Mouse (Mus musculus) forebrain, embryonic 13.5 days (tissue): Measurements from ENCODE around the gene Trpm1. TPM values are rescaled to one million over a fixed set of nuclear protein-coding genes. Genes with fewer than 3 reads are reported as not detected.

Source experiments
- ATAC-seq: fragments of 200-750 bp; cut with Nextera tagmentation; 2 replicates; pipeline ENCODE4 v1.8.0; 2017
- H3K27ac ChIP-seq: fragments of 300-500 bp; sonication (generic); 2 replicates; pipeline ENCODE4 v1.5.1; 2015; ENCODE audit warnings: inconsistent platforms, mild to moderate bottlenecking, moderate library complexity
- H3K27me3 ChIP-seq: fragments of 300-500 bp; sonication (generic); 2 replicates; pipeline ENCODE4 v1.6.1; 2015; ENCODE audit warnings: mild to moderate bottlenecking, inconsistent platforms
- H3K36me3 ChIP-seq: fragments of 300-500 bp; sonication (generic); 2 replicates; pipeline ENCODE4 v1.6.1; 2015; ENCODE audit warnings: mild to moderate bottlenecking, inconsistent platforms; ENCODE audit not compliant: poor library complexity, severe bottlenecking
- H3K4me1 ChIP-seq: fragments of 300-500 bp; sonication (generic); 2 replicates; pipeline ENCODE4 v1.6.1; 2015; ENCODE audit warnings: inconsistent platforms
- H3K4me2 ChIP-seq: fragments of 300-500 bp; sonication (generic); 2 replicates; pipeline ENCODE4 v1.6.1; 2015; ENCODE audit warnings: inconsistent platforms, mild to moderate bottlenecking, moderate library complexity
- H3K4me3 ChIP-seq: fragments of 300-500 bp; sonication (generic); 2 replicates; pipeline ENCODE4 v1.5.1; 2015; ENCODE audit warnings: mild to moderate bottlenecking, inconsistent platforms
- H3K9ac ChIP-seq: fragments of 300-500 bp; sonication (generic); 2 replicates; pipeline ENCODE4 v1.6.1; 2015; ENCODE audit warnings: mild to moderate bottlenecking, inconsistent platforms
- H3K9me3 ChIP-seq: fragments of 300-500 bp; sonication (generic); replicated peaks from 2 replicates; pipeline ENCODE4 v1.6.1; 2016; ENCODE audit warnings: inconsistent platforms
- whole genome bisulfite sequencing: fragments of 180-500 bp; shearing (Covaris S2); methylation state at CpG from one replicate; pipeline ENCODE4 v1.1.7; 2015; 5-methylcytosine and 5-hydroxymethylcytosine counted together
- polyA plus RNA-seq: library from polyadenylated mRNA; unstranded; fragments of >200 nt; fragmentation: Nextera tagmentation; extraction: Ambion mirVana; gene quantifications from 2 replicates; pipeline ENCODE4 v1.2.1, GENCODE M21; 2015

Trpm1 gene
- polyA plus RNA-seq, 1 experiment from 2014 or later = 0.13 TPM

GRCm38 (mm10) chr7:64278526-64278925, 124.9 kb downstream of the Trpm1 start:
- 94% methylated on average over 1 of the region's 1 CpGs for WGBS
- ATAC-seq = no peak
- no peaks in the 10 kb centered on the region for H3K9me3 ChIP-seq
- H3K4me2 ChIP-seq = no peak overlapping the region
- H3K9ac ChIP-seq = no peak overlapping the region
- H3K27ac ChIP-seq = no peak overlapping the region
- no peaks in the 10 kb centered on the region for H3K36me3 ChIP-seq
- no peak overlapping the region for H3K4me3 ChIP-seq
- H3K4me1 ChIP-seq = no peaks in the 10 kb centered on the region
- no peaks in the 10 kb centered on the region for H3K27me3 ChIP-seq

GRCm38 (mm10) chr7:64279548-64279947, 125.9 kb downstream of the Trpm1 start:
- Histone ChIP-seq H3K9me3 (no peaks in the 10 kb centered on the region), H3K36me3 (no peaks in the 10 kb centered on the region), H3K4me2 (no peak overlapping the region), H3K27ac (no peak overlapping the region), H3K4me3 (no peak overlapping the region), H3K27me3 (no peaks in the 10 kb centered on the region), H3K4me1 (no peaks in the 10 kb centered on the region), H3K9ac (no peak overlapping the region)
- 85% methylated on average over 3 of the region's 3 CpGs for WGBS
- no peak for ATAC-seq

DNA sequence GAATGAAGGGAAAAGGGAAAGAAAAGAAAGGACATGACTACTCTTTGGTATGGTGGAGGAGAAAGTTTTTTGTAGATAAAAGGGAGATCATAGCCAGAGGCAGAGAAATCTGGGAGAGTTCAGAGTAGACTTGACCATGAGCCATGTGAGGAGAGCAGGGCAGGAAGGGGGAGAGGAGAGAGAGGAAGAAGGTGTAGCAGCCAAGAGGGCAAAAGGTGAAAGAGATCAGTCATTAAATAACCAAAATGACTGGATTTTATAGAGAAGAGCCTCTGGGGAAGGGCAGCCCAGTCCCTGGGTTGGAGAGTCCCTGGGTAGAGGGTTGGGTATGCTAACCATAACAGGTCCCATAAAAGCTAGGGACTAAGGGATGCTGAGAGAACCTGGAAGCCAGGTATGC, 132.9 kb downstream of the Trpm1 start:
- Histone ChIP-seq H3K27me3 (no peaks in the 10 kb centered on the region), H3K9me3 (no peaks in the 10 kb centered on the region), H3K36me3 (no peaks in the 10 kb centered on the region), H3K4me3 (peak overlapping the region; percentile 85; the same call in 1 of the 2 replicates), H3K4me2 (peak overlapping the region; percentile 73), H3K9ac (no peak overlapping the region), H3K27ac (no peak overlapping the region), H3K4me1 (peaks cover 17% of the 10 kb centered on the region)
- no peak for ATAC-seq

- H3K27me3 ChIP-seq = no peaks in the 10 kb centered on the region
- under 1% methylated on average over 72 of the region's 77 CpGs for WGBS
- no peaks in the 10 kb centered on the region for H3K9me3 ChIP-seq
- peak within 1 kb of the TSS; percentile 85 for H3K4me3 ChIP-seq
- H3K9ac ChIP-seq = peak within 1 kb of the TSS; percentile 87
- peak within 1 kb of the TSS; percentile 75 for H3K27ac ChIP-seq
- H3K4me1 ChIP-seq = peaks cover 17% of the 10 kb centered on the region
- ATAC-seq = peak; percentile 99
- no peaks in the 10 kb centered on the region for H3K36me3 ChIP-seq
- peak within 1 kb of the TSS; percentile 73 for H3K4me2 ChIP-seq
These were observed 133.9 kb downstream of the Trpm1 start, which contains the start of gene Mtmr10 for GRCm38 (mm10) chr7:64287414-64288091. Gene Mtmr10, plus strand, starts transcription at chr7:64287653.

DNA sequence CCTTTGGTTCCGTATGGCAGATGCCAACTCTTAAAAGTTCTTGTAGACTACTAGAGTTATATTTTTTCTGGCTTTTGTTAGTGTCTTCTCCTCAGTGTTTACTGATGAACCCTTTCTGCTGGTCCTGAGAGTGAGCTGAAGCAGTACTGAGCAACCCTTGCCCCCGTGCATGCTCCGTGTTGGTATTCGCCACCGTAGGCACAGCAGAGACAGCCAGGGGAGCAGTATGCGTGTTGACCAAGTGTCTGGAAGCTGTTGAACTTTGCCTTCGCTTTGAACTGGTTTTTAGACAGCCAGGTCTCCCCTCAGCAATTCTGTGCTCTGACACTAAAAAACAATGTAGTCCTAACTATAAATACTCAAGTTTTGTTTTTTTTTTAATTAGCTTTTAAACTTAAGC, 135.8 kb downstream of the Trpm1 start:
- no peak for ATAC-seq
- H3K4me1 ChIP-seq = peaks cover 17% of the 10 kb centered on the region
- no peak overlapping the region for H3K27ac ChIP-seq
- H3K36me3 ChIP-seq = no peaks in the 10 kb centered on the region
- no peak overlapping the region for H3K9ac ChIP-seq
- H3K9me3 ChIP-seq = no peaks in the 10 kb centered on the region
- no peak overlapping the region for H3K4me2 ChIP-seq
- H3K27me3 ChIP-seq = no peaks in the 10 kb centered on the region
- 95% methylated on average over 7 of the region's 7 CpGs for WGBS
- H3K4me3 ChIP-seq = no peak overlapping the region

GRCm38 (mm10) chr7:64290431-64290830, 136.8 kb downstream of the Trpm1 start:
- Histone ChIP-seq H3K36me3 (no peaks in the 10 kb centered on the region), H3K4me2 (no peak overlapping the region), H3K9me3 (no peaks in the 10 kb centered on the region), H3K27ac (no peak overlapping the region), H3K27me3 (no peaks in the 10 kb centered on the region), H3K9ac (no peak overlapping the region), H3K4me3 (no peak overlapping the region), H3K4me1 (peaks cover 17% of the 10 kb centered on the region)
- ATAC-seq = no peak
- 89% methylated on average over 6 of the region's 6 CpGs for WGBS

DNA sequence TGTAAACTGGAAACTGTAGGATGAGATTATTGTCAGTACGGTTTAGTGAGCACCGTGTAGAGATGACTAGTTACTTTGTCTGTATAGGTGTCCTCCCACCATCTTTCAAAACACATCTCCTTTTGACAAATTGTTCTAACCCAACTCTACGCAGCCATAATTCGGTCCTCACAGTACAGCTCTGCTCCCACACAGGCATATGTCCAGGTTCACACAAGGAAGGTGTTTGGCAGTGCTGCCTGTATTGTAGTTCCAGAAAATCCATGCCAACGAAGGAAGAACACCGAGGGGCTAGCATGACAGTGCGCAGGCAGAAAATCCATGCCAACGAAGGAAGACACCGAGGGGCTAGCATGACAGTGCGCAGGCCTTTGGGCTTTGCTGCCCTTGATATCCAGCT, 138.1 kb downstream of the Trpm1 start:
- no peak for ATAC-seq
- Histone ChIP-seq H3K27me3 (no peaks in the 10 kb centered on the region), H3K4me2 (no peak overlapping the region), H3K9me3 (no peaks in the 10 kb centered on the region), H3K36me3 (no peaks in the 10 kb centered on the region), H3K9ac (no peak overlapping the region), H3K4me3 (no peak overlapping the region), H3K4me1 (peaks cover 28% of the 10 kb centered on the region), H3K27ac (no peak overlapping the region)
- WGBS = 95% methylated on average over 10 of the region's 10 CpGs

DNA sequence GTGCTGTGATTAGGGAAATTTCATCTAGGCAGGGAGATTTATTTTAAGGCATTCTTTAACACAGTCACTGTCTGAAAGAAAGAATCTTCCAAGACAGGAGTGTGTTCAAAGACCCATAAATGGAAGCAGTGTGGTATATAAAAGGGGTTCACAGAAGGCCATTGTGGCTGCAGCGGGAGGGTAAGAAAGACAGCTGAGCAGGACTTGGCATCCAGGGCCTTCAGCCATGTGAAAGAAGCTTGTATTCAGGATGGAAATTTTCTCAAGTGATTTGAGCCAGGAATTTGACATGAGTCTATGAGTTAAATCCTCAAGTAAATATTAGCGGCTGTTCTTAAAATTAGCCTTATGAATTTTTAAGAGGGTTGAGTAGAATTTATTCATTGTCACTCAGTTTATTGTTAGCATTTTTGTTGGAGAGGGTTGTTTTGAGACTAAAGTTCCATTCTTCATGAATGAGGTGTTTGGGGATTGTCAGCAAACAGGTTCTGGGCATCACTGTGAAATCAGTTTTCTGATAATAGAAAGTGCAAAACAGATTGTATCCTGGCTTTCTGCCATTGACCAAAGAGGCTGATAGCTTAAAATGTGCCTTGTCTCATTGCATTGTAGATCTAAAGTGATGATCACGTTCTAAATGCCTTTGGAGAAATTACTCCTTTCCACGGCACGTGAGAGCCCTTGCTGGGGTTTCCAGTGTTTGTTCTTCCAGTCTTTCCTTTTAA, 142.8 kb downstream of the Trpm1 start:
- peaks cover 19% of the 10 kb centered on the region for H3K4me1 ChIP-seq
- peak overlapping the region; percentile 31; the same call in 1 of the 2 replicates for H3K27ac ChIP-seq
- no peaks in the 10 kb centered on the region for H3K27me3 ChIP-seq
- H3K4me3 ChIP-seq = no peak overlapping the region
- H3K36me3 ChIP-seq = 0 out of 2 replicates have a peak, but pooled peaks cover 6% of the 10 kb centered on the region
- no peak overlapping the region for H3K4me2 ChIP-seq
- WGBS = 47% methylated on average over 5 of the region's 5 CpGs
- ATAC-seq = peak; percentile 27; the same call in 1 of the 2 replicates
- H3K9ac ChIP-seq = no peak overlapping the region
- H3K9me3 ChIP-seq = no peaks in the 10 kb centered on the region

- ATAC-seq = no peak
- 84% methylated on average over 7 of the region's 7 CpGs for WGBS
- Histone ChIP-seq H3K4me2 (no peak overlapping the region), H3K9me3 (no peaks in the 10 kb centered on the region), H3K27ac (no peak overlapping the region), H3K9ac (no peak overlapping the region), H3K27me3 (no peaks in the 10 kb centered on the region), H3K36me3 (peaks cover 12% of the 10 kb centered on the region), H3K4me1 (no peaks in the 10 kb centered on the region), H3K4me3 (no peak overlapping the region)
These were observed 156.6 kb downstream of the Trpm1 start for GRCm38 (mm10) chr7:64310241-64310640.

DNA sequence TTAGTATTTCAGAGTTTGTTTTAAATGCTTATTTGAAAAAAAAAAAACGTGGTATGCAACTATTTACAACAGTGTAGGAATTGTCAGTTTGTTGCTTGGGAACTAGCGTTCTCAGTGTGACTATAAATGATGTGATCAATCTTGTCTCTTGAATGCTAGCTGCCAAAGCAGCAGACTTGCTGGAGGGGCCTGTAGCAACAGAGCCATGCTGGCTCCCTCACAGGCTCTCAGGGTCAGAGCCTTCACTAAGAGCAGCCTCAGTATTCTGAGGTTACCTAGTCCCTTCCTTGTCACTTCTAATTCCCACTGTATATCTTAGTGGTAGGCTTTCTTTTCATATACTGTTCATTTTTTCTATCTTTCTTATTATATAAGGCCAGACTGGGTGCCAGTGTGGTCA, 157.1 kb downstream of the Trpm1 start:
- no peak for ATAC-seq
- WGBS = 73% methylated on average over 2 of the region's 2 CpGs
- H3K36me3 ChIP-seq = peaks cover 14% of the 10 kb centered on the region
- H3K27me3 ChIP-seq = no peaks in the 10 kb centered on the region
- no peak overlapping the region for H3K9ac ChIP-seq
- no peaks in the 10 kb centered on the region for H3K4me1 ChIP-seq
- no peak overlapping the region for H3K27ac ChIP-seq
- H3K9me3 ChIP-seq = no peaks in the 10 kb centered on the region
- no peak overlapping the region for H3K4me3 ChIP-seq
- H3K4me2 ChIP-seq = no peak overlapping the region

GRCm38 (mm10) chr7:64312811-64313210, 159.2 kb downstream of the Trpm1 start:
- Histone ChIP-seq H3K4me3 (no peak overlapping the region), H3K36me3 (peaks cover 32% of the 10 kb centered on the region), H3K4me2 (no peak overlapping the region), H3K27ac (no peak overlapping the region), H3K27me3 (no peaks in the 10 kb centered on the region), H3K9ac (no peak overlapping the region), H3K9me3 (no peaks in the 10 kb centered on the region), H3K4me1 (no peaks in the 10 kb centered on the region)
- ATAC-seq = no peak
- 93% methylated on average over 7 of the region's 7 CpGs for WGBS
